Mouse (Mus musculus) intestine, embryonic 15.5 days (tissue): ENCODE results near the gene March8. TPM values are rescaled to one million over a fixed set of nuclear protein-coding genes. Genes with fewer than 3 reads are reported as not detected.

Experiments
- ATAC-seq: fragments of 200-750 bp; cut with Nextera tagmentation; 2 replicates; pipeline ENCODE4 v1.8.0; 2017; ENCODE audit warnings: moderate TSS enrichment, moderate library complexity
- H3K27ac ChIP-seq: fragments of 300-500 bp; sonication (generic); 2 replicates; pipeline ENCODE4 v1.5.1; 2015; ENCODE audit warnings: mild to moderate bottlenecking, inconsistent platforms
- H3K27me3 ChIP-seq: fragments of 300-500 bp; sonication (generic); replicated peaks from 2 replicates; pipeline ENCODE4 v1.6.1; 2015; ENCODE audit warnings: inconsistent platforms
- H3K36me3 ChIP-seq: fragments of 300-500 bp; sonication (generic); 2 replicates; pipeline ENCODE4 v1.6.1; 2015; ENCODE audit warnings: inconsistent platforms
- H3K4me1 ChIP-seq: fragments of 300-500 bp; sonication (generic); replicated peaks from 2 replicates; pipeline ENCODE4 v1.6.1; 2015; ENCODE audit warnings: inconsistent platforms
- H3K4me2 ChIP-seq: fragments of 300-500 bp; sonication (generic); replicated peaks from 2 replicates; pipeline ENCODE4 v1.6.1; 2015; ENCODE audit warnings: mild to moderate bottlenecking, inconsistent platforms
- H3K4me3 ChIP-seq: fragments of 300-500 bp; sonication (generic); replicated peaks from 2 replicates; pipeline ENCODE4 v1.5.1; 2015; ENCODE audit warnings: inconsistent platforms
- H3K9ac ChIP-seq: fragments of 300-500 bp; sonication (generic); 2 replicates; pipeline ENCODE4 v1.6.1; 2015; ENCODE audit warnings: inconsistent platforms
- H3K9me3 ChIP-seq: fragments of 300-500 bp; sonication (generic); 2 replicates; pipeline ENCODE4 v1.6.1; 2016; ENCODE audit warnings: inconsistent platforms
- WGBS: fragments of 180-500 bp; shearing (Covaris S2); methylation state at CpG from one replicate; pipeline ENCODE4 v1.1.7; 2015; 5-methylcytosine and 5-hydroxymethylcytosine counted together
- polyA plus RNA-seq: library from polyadenylated mRNA; unstranded; fragments of >200 nt; fragmentation: Nextera tagmentation; extraction: Ambion mirVana; gene quantifications from 2 replicates; pipeline ENCODE4 v1.2.1, GENCODE M21; 2015

Gene March8
- polyA plus RNA-seq, 1 experiment from 2014 or later, result 31.3 TPM

- Histone ChIP-seq H3K27me3 (no peaks in the 10 kb centered on the region), H3K9me3 (no peaks in the 10 kb centered on the region), H3K4me3 (no peak overlapping the region), H3K27ac (no peak overlapping the region), H3K36me3 (0 out of 2 replicates have a peak, but pooled peaks cover 3% of the 10 kb centered on the region), H3K9ac (no peak overlapping the region), H3K4me1 (no peaks in the 10 kb centered on the region), H3K4me2 (no peak overlapping the region)
- WGBS, result 86% methylated on average over 12 of the region's 12 CpGs
- no peak for ATAC-seq
These were observed 77.4 kb downstream of the March8 start for GRCm38 (mm10) chr6:116415126-116415676.

- Histone ChIP-seq H3K9me3 (no peaks in the 10 kb centered on the region), H3K27ac (no peak overlapping the region)
- no peak for ATAC-seq
These were observed 78.3 kb downstream of the March8 start for GRCm38 (mm10) chr6:116416000-116416552.

GRCm38 (mm10) chr6:116417518-116418315, 79.9 kb downstream of the March8 start:
- no peak for ATAC-seq
- WGBS, result 58% methylated on average over 6 of the region's 6 CpGs
- H3K27me3 ChIP-seq, result no peaks in the 10 kb centered on the region
- no peak overlapping the region for H3K4me3 ChIP-seq
- no peaks in the 10 kb centered on the region for H3K4me1 ChIP-seq
- no peak overlapping the region for H3K4me2 ChIP-seq
- H3K9ac ChIP-seq, result no peak overlapping the region
- H3K27ac ChIP-seq, result no peak overlapping the region
- no peaks in the 10 kb centered on the region for H3K36me3 ChIP-seq
- H3K9me3 ChIP-seq, result no peaks in the 10 kb centered on the region

More at GRCm38 (mm10) chr6:116416000-116416552, 78.3 kb downstream of the March8 start:
- Histone ChIP-seq H3K36me3 (no peaks in the 10 kb centered on the region), H3K4me2 (no peak overlapping the region), H3K4me3 (no peak overlapping the region), H3K4me1 (no peaks in the 10 kb centered on the region), H3K27me3 (no peaks in the 10 kb centered on the region), H3K9ac (no peak overlapping the region)
- 84% methylated on average over 6 of the region's 6 CpGs for WGBS

- H3K4me1 ChIP-seq, result no peaks in the 10 kb centered on the region
- 91% methylated on average over 1 of the region's 1 CpGs for whole genome bisulfite sequencing
- no peaks in the 10 kb centered on the region for H3K36me3 ChIP-seq
- no peak overlapping the region for H3K4me3 ChIP-seq
- no peaks in the 10 kb centered on the region for H3K9me3 ChIP-seq
- ATAC-seq, result no peak
- no peak overlapping the region for H3K27ac ChIP-seq
- H3K4me2 ChIP-seq, result no peak overlapping the region
- H3K9ac ChIP-seq, result no peak overlapping the region
- no peaks in the 10 kb centered on the region for H3K27me3 ChIP-seq
These were observed 80.7 kb downstream of the March8 start for GRCm38 (mm10) chr6:116418487-116418886.

GRCm38 (mm10) chr6:116419699-116420098, 81.9 kb downstream of the March8 start:
- ATAC-seq, result no peak
- Histone ChIP-seq H3K27me3 (no peaks in the 10 kb centered on the region), H3K4me3 (no peak overlapping the region), H3K9me3 (no peaks in the 10 kb centered on the region), H3K9ac (no peak overlapping the region), H3K27ac (no peak overlapping the region), H3K4me2 (no peak overlapping the region), H3K4me1 (no peaks in the 10 kb centered on the region), H3K36me3 (no peaks in the 10 kb centered on the region)
- 67% methylated on average over 6 of the region's 6 CpGs for WGBS

- H3K36me3 ChIP-seq, result no peaks in the 10 kb centered on the region
- no peaks in the 10 kb centered on the region for H3K9me3 ChIP-seq
- H3K27me3 ChIP-seq, result no peaks in the 10 kb centered on the region
- no peak overlapping the region for H3K4me3 ChIP-seq
- no peaks in the 10 kb centered on the region for H3K4me1 ChIP-seq
- no peak for ATAC-seq
- no peak overlapping the region for H3K9ac ChIP-seq
- WGBS, result 75% methylated on average over 10 of the region's 10 CpGs
- H3K27ac ChIP-seq, result no peak overlapping the region
- H3K4me2 ChIP-seq, result no peak overlapping the region
These were observed 82.4 kb downstream of the March8 start for GRCm38 (mm10) chr6:116420271-116420670.

GRCm38 (mm10) chr6:116422991-116423390, 85.2 kb downstream of the March8 start:
- no peaks in the 10 kb centered on the region for H3K36me3 ChIP-seq
- ATAC-seq, result no peak
- H3K4me2 ChIP-seq, result no peak overlapping the region
- H3K9ac ChIP-seq, result no peak overlapping the region
- H3K27ac ChIP-seq, result no peak overlapping the region
- no peaks in the 10 kb centered on the region for H3K9me3 ChIP-seq
- H3K27me3 ChIP-seq, result no peaks in the 10 kb centered on the region
- H3K4me3 ChIP-seq, result no peak overlapping the region
- WGBS, result 90% methylated on average over 7 of the region's 7 CpGs
- no peaks in the 10 kb centered on the region for H3K4me1 ChIP-seq

GRCm38 (mm10) chr6:116423664-116424063, 85.8 kb downstream of the March8 start:
- WGBS, result 50% methylated on average over 2 of the region's 2 CpGs
- H3K9me3 ChIP-seq, result no peaks in the 10 kb centered on the region
- no peak overlapping the region for H3K4me3 ChIP-seq
- H3K36me3 ChIP-seq, result no peaks in the 10 kb centered on the region
- no peak overlapping the region for H3K27ac ChIP-seq
- H3K9ac ChIP-seq, result no peak overlapping the region
- no peaks in the 10 kb centered on the region for H3K27me3 ChIP-seq
- no peak for ATAC-seq
- H3K4me1 ChIP-seq, result no peaks in the 10 kb centered on the region
- H3K4me2 ChIP-seq, result no peak overlapping the region

GRCm38 (mm10) chr6:116427552-116427951, 89.7 kb downstream of the March8 start:
- ATAC-seq, result no peak
- 80% methylated on average over 3 of the region's 3 CpGs for WGBS
- no peak overlapping the region for H3K9ac ChIP-seq
- H3K27me3 ChIP-seq, result no peaks in the 10 kb centered on the region
- H3K27ac ChIP-seq, result no peak overlapping the region
- H3K4me3 ChIP-seq, result no peak overlapping the region
- H3K9me3 ChIP-seq, result no peaks in the 10 kb centered on the region
- no peak overlapping the region for H3K4me2 ChIP-seq
- H3K4me1 ChIP-seq, result no peaks in the 10 kb centered on the region
- H3K36me3 ChIP-seq, result no peaks in the 10 kb centered on the region

- H3K4me3 ChIP-seq, result no peak overlapping the region
- ATAC-seq, result no peak
- no peaks in the 10 kb centered on the region for H3K36me3 ChIP-seq
- no peak overlapping the region for H3K4me2 ChIP-seq
- WGBS, result 70% methylated on average over 5 of the region's 5 CpGs
- H3K27me3 ChIP-seq, result no peaks in the 10 kb centered on the region
- no peak overlapping the region for H3K27ac ChIP-seq
- H3K4me1 ChIP-seq, result no peaks in the 10 kb centered on the region
- no peak overlapping the region for H3K9ac ChIP-seq
- H3K9me3 ChIP-seq, result no peaks in the 10 kb centered on the region
These were observed 90.5 kb downstream of the March8 start for GRCm38 (mm10) chr6:116428282-116428681.

GRCm38 (mm10) chr6:116438864-116439263, 101.0 kb downstream of the March8 start:
- Histone ChIP-seq H3K27me3 (no peaks in the 10 kb centered on the region), H3K9ac (no peak overlapping the region), H3K9me3 (no peaks in the 10 kb centered on the region), H3K4me2 (no peak overlapping the region), H3K4me1 (no peaks in the 10 kb centered on the region), H3K4me3 (no peak overlapping the region), H3K36me3 (no peaks in the 10 kb centered on the region), H3K27ac (no peak overlapping the region)
- 80% methylated on average over 6 of the region's 6 CpGs for WGBS
- ATAC-seq, result no peak

- no peaks in the 10 kb centered on the region for H3K9me3 ChIP-seq
- no peak overlapping the region for H3K27ac ChIP-seq
- H3K9ac ChIP-seq, result no peak overlapping the region
- H3K36me3 ChIP-seq, result no peaks in the 10 kb centered on the region
- ATAC-seq, result no peak
- no peaks in the 10 kb centered on the region for H3K27me3 ChIP-seq
- no peaks in the 10 kb centered on the region for H3K4me1 ChIP-seq
- H3K4me3 ChIP-seq, result no peak overlapping the region
- no peak overlapping the region for H3K4me2 ChIP-seq
- WGBS, result 79% methylated on average over 6 of the region's 6 CpGs
These were observed 101.7 kb downstream of the March8 start for GRCm38 (mm10) chr6:116439531-116439930.

GRCm38 (mm10) chr6:116440447-116440846, 102.6 kb downstream of the March8 start:
- Histone ChIP-seq H3K36me3 (no peaks in the 10 kb centered on the region), H3K4me2 (no peak overlapping the region), H3K4me3 (no peak overlapping the region), H3K9me3 (no peaks in the 10 kb centered on the region), H3K4me1 (no peaks in the 10 kb centered on the region), H3K27ac (no peak overlapping the region), H3K27me3 (no peaks in the 10 kb centered on the region), H3K9ac (no peak overlapping the region)
- 71% methylated on average over 4 of the region's 4 CpGs for WGBS
- no peak for ATAC-seq
